Mouse (Mus musculus) stomach, postnatal 0 days (tissue): Measurements from ENCODE around the gene Ncbp2. TPM values are rescaled to one million over a fixed set of nuclear protein-coding genes. Genes with fewer than 3 reads are reported as not detected.

Source experiments
- ATAC-seq: fragments of 200-750 bp; cut with Nextera tagmentation; 2 replicates; pipeline ENCODE4 v1.8.0; 2017; ENCODE audit not compliant: low FRiP score, low TSS enrichment
- DNase-seq: peaks from one replicate; pipeline ENCODE4 v3.0.0-alpha.2; 2016; ENCODE audit warnings: low spot score
- H3K27ac ChIP-seq: fragments of 300-500 bp; sonication (generic); replicated peaks from 2 replicates; pipeline ENCODE4 v1.5.1; 2014; ENCODE audit warnings: mild to moderate bottlenecking, control low read depth
- H3K27me3 ChIP-seq: fragments of 300-500 bp; sonication (generic); 2 replicates; pipeline ENCODE4 v1.6.1; 2014; ENCODE audit warnings: low read length; ENCODE audit not compliant: control insufficient read depth, insufficient read depth
- H3K36me3 ChIP-seq: fragments of 300-500 bp; sonication (generic); 2 replicates; pipeline ENCODE4 v1.6.1; 2014; ENCODE audit warnings: low read length, mixed read lengths; ENCODE audit not compliant: control insufficient read depth, insufficient read depth
- H3K4me1 ChIP-seq: fragments of 300-500 bp; sonication (generic); replicated peaks from 2 replicates; pipeline ENCODE4 v1.6.1; 2014; ENCODE audit warnings: antibody characterized with exemption; ENCODE audit not compliant: control insufficient read depth, insufficient read depth
- H3K4me2 ChIP-seq: fragments of 300-500 bp; sonication (generic); replicated peaks from 2 replicates; pipeline ENCODE4 v1.6.1; 2014; ENCODE audit warnings: low read depth, mild to moderate bottlenecking, control low read depth, moderate library complexity
- H3K4me3 ChIP-seq: fragments of 300-500 bp; sonication (generic); 2 replicates; pipeline ENCODE4 v1.5.1; 2014; ENCODE audit warnings: low read depth, low read length, control low read depth
- H3K9ac ChIP-seq: fragments of 300-500 bp; sonication (generic); 2 replicates; pipeline ENCODE4 v1.6.1; 2014; ENCODE audit warnings: mild to moderate bottlenecking, low read length, control low read depth, mixed read lengths
- H3K9me3 ChIP-seq: fragments of 300-500 bp; sonication (generic); 2 replicates; pipeline ENCODE4 v1.6.1; 2016; ENCODE audit warnings: low read length; ENCODE audit not compliant: control insufficient read depth
- CTCF ChIP-seq: IDR thresholded peaks from 2 replicates; pipeline ENCODE4 v1.5.1; 2016; ENCODE audit warnings: antibody characterized with exemption, low read depth, mild to moderate bottlenecking, moderate library complexity
- EP300 ChIP-seq: optimal IDR thresholded peaks from 2 replicates; pipeline ENCODE3; 2016; ENCODE audit warnings: antibody characterized with exemption
- WGBS: fragments of 180-500 bp; shearing (Covaris S2); extraction: QIAGEN DNeasy Blood & Tissue Kit; methylation state at CpG from one replicate; pipeline ENCODE4 v1.1.7; 2014; 5-methylcytosine and 5-hydroxymethylcytosine counted together
- polyA plus RNA-seq: library from polyadenylated mRNA; unstranded; fragments of >200 nt; fragmentation: Nextera tagmentation; extraction: Ambion mirVana; gene quantifications from 2 replicates; pipeline ENCODE4 v1.2.1, GENCODE M21; 2015

Gene Ncbp2
- polyA plus RNA-seq, 1 experiment from 2014 or later: 52.3 TPM

DNA sequence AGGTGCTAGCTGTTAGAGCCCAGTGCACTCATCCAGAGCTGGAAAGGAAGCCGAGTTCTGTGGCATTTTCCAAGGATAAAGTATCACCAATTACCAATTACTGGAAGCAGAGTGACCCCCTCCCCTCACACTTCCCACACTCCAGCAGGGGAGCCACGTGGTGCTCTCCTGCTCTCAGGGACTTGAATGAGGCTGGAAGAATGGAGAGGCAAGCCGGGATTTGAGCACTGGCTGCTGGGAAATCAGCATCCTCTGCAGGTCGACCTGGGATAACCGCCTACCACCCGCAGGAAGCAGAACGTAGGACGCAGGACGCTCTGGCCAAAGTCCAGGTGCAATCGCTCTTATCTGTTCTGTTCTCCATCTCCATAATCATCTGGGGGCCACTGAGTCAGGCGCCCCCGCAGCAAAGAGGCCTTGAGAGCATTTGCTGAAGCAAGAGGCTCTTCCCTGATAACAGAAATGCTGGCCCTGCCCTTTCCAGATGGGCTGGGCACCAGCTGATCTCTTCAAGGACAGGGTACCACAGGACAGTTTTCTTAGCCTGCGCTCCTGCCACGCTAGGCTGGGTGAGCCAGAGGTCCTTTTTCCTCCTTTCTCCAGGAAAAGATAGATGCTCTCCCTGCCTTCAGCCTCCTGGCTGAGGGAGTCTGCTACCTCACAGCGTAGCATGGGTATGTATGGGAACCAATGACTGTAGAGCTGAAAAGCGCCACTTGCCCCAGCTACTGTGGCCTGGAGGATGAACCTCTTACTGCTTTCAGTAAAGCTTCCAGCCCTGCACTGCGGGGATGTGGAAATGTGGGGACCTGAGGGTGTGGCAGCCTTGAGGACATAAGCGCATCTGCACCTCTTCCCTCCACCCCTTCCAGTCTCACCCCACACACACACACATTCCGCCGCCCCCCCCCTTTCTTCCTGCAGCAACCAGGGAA lies 42.2 kb upstream of the Ncbp2 start:
- Histone ChIP-seq H3K9ac (no peak overlapping the region), H3K4me1 (0 out of 2 replicates have a peak, but pooled peaks cover 3% of the 10 kb centered on the region), H3K4me2 (peak overlapping the region; percentile 42), H3K9me3 (no peaks in the 10 kb centered on the region), H3K27ac (no peak overlapping the region), H3K4me3 (peak overlapping the region; percentile 12; the same call in 1 of the 2 replicates), H3K36me3 (no peaks in the 10 kb centered on the region), H3K27me3 (no peaks in the 10 kb centered on the region)
- DNase-seq (no peak), ATAC-seq (no peak)
- WGBS: 30% methylated on average over 20 of the region's 20 CpGs
- TF ChIP-seq EP300: no peak
- TF ChIP-seq CTCF: no peak

DNA sequence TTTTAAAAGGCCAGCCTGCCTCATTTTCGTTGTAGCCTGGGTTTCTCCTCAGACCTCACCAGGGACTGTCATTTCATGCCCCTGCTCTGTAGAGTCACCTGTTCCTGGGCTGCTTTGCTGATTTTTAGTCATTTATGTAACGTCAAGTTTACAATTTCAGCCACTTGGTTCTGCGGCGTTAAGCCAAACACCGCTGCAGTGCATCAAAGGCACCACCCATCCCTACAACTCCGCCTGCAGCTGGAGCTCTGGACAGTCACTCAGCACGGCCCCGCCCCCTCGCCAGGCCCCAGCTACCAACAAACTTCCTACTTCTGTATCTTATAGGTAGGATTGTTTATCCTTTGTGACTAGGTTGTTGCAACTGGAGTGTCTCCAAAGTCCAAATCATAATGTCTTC lies 41.4 kb upstream of the Ncbp2 start:
- H3K27ac ChIP-seq: no peak overlapping the region
- H3K4me3 ChIP-seq: peak overlapping the region; percentile 12; the same call in 1 of the 2 replicates
- DNase-seq (peak; percentile 63), ATAC-seq (peak; percentile 70; the same call in 1 of the 2 replicates)
- H3K4me1 ChIP-seq: 0 out of 2 replicates have a peak, but pooled peaks cover 3% of the 10 kb centered on the region
- 0 out of 2 replicates have a peak overlapping the region, but pooled peaks have one; percentile 18 for H3K9ac ChIP-seq
- H3K36me3 ChIP-seq: no peaks in the 10 kb centered on the region
- no peaks in the 10 kb centered on the region for H3K27me3 ChIP-seq
- H3K4me2 ChIP-seq: peak overlapping the region; percentile 42
- WGBS: 7% methylated on average over 9 of the region's 9 CpGs
- no peak for TF ChIP-seq EP300
- no peaks in the 10 kb centered on the region for H3K9me3 ChIP-seq

DNA sequence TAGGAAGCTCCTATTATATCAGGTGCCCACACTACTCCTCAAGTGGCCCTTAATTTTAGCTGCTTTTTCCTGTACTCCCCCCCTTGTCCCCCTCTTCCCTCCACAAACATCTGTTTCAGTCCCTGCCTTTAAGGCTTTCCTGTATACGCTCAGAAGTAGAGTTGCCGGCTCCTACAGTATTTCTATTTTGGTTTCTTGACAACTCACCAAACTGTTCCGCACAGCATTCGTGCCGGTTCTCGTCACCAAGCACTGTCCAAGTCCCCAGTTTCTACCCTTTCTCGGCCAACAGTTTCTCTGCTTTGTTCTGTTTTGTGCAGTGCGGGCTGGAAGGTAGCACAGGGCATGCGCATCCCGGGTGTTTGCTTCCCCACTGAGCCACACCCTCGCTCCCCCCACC lies 39.4 kb upstream of the Ncbp2 start:
- Histone ChIP-seq H3K36me3 (no peaks in the 10 kb centered on the region), H3K4me2 (no peak overlapping the region), H3K27ac (no peak overlapping the region), H3K4me3 (no peak overlapping the region), H3K27me3 (no peaks in the 10 kb centered on the region), H3K9me3 (no peaks in the 10 kb centered on the region), H3K4me1 (0 out of 2 replicates have a peak, but pooled peaks cover 3% of the 10 kb centered on the region), H3K9ac (no peak overlapping the region)
- 57% methylated on average over 10 of the region's 11 CpGs for WGBS
- DNase-seq: no peak
- ATAC-seq: no peak
- TF ChIP-seq CTCF (no peak), EP300 (no peak)

DNA sequence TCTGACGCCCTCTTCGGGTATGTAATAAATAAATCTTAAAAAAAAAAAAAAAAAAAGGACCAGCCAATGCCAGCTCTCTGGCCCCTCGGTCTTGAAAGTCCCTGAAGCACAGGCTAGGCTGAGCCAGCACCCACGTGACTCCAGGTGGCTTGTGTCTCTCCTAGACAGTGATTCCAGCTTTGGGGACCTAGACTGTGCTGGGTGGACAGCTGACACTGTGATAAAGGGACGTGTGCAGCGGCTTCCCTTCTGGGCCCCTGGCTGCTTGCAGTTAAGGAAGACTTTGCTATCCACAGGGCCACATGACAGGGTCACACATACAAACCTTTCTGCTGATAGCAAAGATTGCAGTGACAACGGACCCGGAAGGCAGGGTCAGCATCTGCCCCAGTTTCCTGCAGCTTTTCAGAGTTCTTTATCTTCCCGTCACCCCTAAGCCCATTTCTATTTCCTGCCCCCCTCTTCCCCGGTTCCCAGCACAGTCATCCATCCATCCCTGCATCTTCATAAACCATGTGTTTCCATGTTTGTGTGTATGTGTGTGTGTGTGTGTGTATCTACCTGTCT lies 37.9 kb upstream of the Ncbp2 start:
- H3K9ac ChIP-seq: no peak overlapping the region
- H3K27me3 ChIP-seq: no peaks in the 10 kb centered on the region
- no peaks in the 10 kb centered on the region for H3K9me3 ChIP-seq
- 44% methylated on average over 10 of the region's 10 CpGs for WGBS
- DNase-seq (no peak), ATAC-seq (no peak)
- H3K4me2 ChIP-seq: no peak overlapping the region
- H3K4me3 ChIP-seq: no peak overlapping the region
- H3K36me3 ChIP-seq: no peaks in the 10 kb centered on the region
- H3K27ac ChIP-seq: no peak overlapping the region
- TF ChIP-seq EP300: no peak
- 0 out of 2 replicates have a peak, but pooled peaks cover 3% of the 10 kb centered on the region for H3K4me1 ChIP-seq

DNA sequence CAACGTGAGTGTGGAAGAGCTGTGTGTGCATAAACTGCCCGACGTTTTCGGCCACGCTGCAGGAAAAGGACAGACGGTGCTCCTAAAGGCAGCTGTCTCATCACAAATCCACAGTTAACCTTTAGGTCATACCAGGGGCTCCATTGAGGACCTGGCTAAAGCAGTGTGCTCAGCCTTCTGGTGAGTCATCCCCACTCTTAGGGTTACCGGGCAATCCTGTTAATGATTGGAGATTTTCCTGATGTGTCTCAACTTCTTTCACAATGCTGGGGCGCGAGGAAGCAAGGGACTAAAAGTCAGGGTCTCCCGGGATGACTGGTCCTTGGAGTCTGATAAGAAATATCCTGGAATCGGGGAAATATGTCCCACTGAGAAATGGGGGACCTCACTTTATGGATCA lies 30.5 kb upstream of the Ncbp2 start:
- Histone ChIP-seq H3K9ac (no peak overlapping the region), H3K4me2 (peak overlapping the region; percentile 48; the same call in 1 of the 2 replicates), H3K4me3 (no peak overlapping the region), H3K4me1 (no peaks in the 10 kb centered on the region), H3K9me3 (no peaks in the 10 kb centered on the region), H3K27me3 (no peaks in the 10 kb centered on the region), H3K27ac (no peak overlapping the region), H3K36me3 (no peaks in the 10 kb centered on the region)
- TF ChIP-seq EP300 (no peak), CTCF (no peak)
- ATAC-seq (peak; percentile 57; the same call in 1 of the 2 replicates), DNase-seq (no peak)
- WGBS: 50% methylated on average over 11 of the region's 11 CpGs
